Comparison of ENCODE assay signal across 20 mouse cellular contexts in the genomic region with DNA sequence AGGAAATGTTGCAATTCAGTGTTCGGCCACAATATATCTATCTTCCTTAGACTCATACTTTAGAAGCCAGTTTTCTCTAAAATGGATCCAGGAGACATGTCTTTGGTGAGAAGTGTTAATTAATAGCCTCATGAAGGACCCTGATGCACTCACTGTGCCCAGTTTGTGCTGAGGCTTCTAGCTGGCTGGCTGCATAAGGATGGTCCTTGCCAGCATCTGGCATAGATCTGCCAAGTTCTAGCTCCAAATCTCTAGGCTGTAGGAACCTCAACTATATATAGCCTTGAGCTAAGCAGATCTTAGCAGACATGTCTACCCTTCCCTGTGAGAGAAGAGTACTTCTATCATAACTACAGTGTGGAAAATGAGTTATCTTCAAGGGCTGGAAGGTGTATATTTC.
A peak's percentile ranks its signal among the peaks of the same experiment; 100 is the strongest.
DNase-seq lines count a peak whose midpoint lies in the region; ATAC-seq and TF ChIP-seq lines count a peak whose summit lies in the region.
"Had no signal": no experiment of that assay in that cellular context is flagged by ENCODE, and none has a peak within 500 bp of the region (broad histone marks: within the 10 kb centered on the region; RNA-seq: fewer than 3 reads in every experiment).

No protein-coding gene starts in this region.

- ATAC-seq in megakaryocyte, adult 5-6 weeks (ENCODE audit: poor library complexity, severe bottlenecking), result 0 out of 2 replicates have a peak, but pooled peaks have one; percentile 1
- ATAC-seq in activated CD4-positive, CD25-positive, alpha-beta regulatory T cell, adult 4 months, result no peak
- ATAC-seq: forebrain, embryonic 16.5 days; intestine, embryonic 16.5 days; Patski had no signal

- no peak overlapping the region for H3K4me3 ChIP-seq in bone marrow macrophage, adult 2 months (ENCODE audit: insufficient read depth, low read length)
- H3K4me3 ChIP-seq: embryonic facial prominence, embryonic 13.5 days; forebrain, embryonic 12.5 days; hindbrain, embryonic 15.5 days had no signal

- H3K4me1 ChIP-seq in bone marrow macrophage, adult 2 months (ENCODE audit: control insufficient read depth, insufficient read depth, low read length), result peaks cover 31% of the 10 kb centered on the region
- H3K4me1 ChIP-seq: embryonic facial prominence, embryonic 13.5 days; forebrain, embryonic 12.5 days; hindbrain, embryonic 15.5 days had no signal

- no peak for TF ChIP-seq CTCF in bone marrow macrophage, adult 2 months (IDR thresholded peaks at IDR 0.05; ENCODE audit: low read depth, low read length)

- peak overlapping the region; percentile 34; the same call in 1 of the 2 replicates for H3K27ac ChIP-seq in bone marrow macrophage, adult 2 months (ENCODE audit: insufficient read depth, low read depth, low read length)
- H3K27ac ChIP-seq: embryonic facial prominence, embryonic 13.5 days; forebrain, embryonic 12.5 days; hindbrain, embryonic 15.5 days had no signal

- TF ChIP-seq POLR2A in bone marrow macrophage, adult 2 months (IDR thresholded peaks at IDR 0.05; ENCODE audit: borderline replicate concordance, low read depth, low read length), result no peak

- DNase-seq in gastrocnemius, adult 18-20 months (ENCODE audit: low spot score), result peak; percentile 61
- DNase-seq in gastrocnemius, adult 8-10 months (ENCODE audit: low spot score in 2 of 2), result no peak
- peak; percentile 74 for DNase-seq in heart, adult 11 months
- no peak for DNase-seq in heart, postnatal 4 days
- no peak for DNase-seq in urinary bladder, postnatal 10 days (ENCODE audit: low spot score)
- DNase-seq: adrenal gland, adult 8-10 months; adrenal gland, postnatal 36 days; cerebellum, adult 18-20 months; cerebellum, adult 9-11 months; cerebellum, postnatal 36 days; kidney, adult 2 months had no signal

Comparison
In these comparisons a context has a peak if more than half of its experiments do, and no peak if none do; other contexts are left out.
1. DNase-seq: peak in gastrocnemius, adult 18-20 months (single experiment) and heart, adult 11 months (single experiment); none in gastrocnemius, adult 8-10 months (0 of 2), heart, postnatal 4 days (single experiment) and urinary bladder, postnatal 10 days (single experiment).